ENCODE assay signal across 11 mouse cellular contexts in genomic region chr16:26901471-26901870, GRCm38 (mm10).
DNase-seq lines count a peak whose midpoint lies in the region; ATAC-seq and TF ChIP-seq lines count a peak whose summit lies in the region.
"Had no signal": no experiment of that assay in that cellular context is flagged by ENCODE, and none has a peak within 500 bp of the region (broad histone marks: within the 10 kb centered on the region; RNA-seq: fewer than 3 reads in every experiment).

No protein-coding gene starts in this region.

- no peaks in the 10 kb centered on the region for H3K4me1 ChIP-seq in hindbrain, embryonic 14.5 days (replicated peaks; ENCODE audit: control insufficient read depth, insufficient read depth, low read length)
- H3K4me1 ChIP-seq in hindbrain, embryonic 10.5 days (replicated peaks): no peaks in the 10 kb centered on the region
- no peaks in the 10 kb centered on the region for H3K4me1 ChIP-seq in midbrain, postnatal 0 days (ENCODE audit: insufficient read depth, low read length)
- H3K4me1 ChIP-seq in cerebellum, adult 2 months (ENCODE audit: control insufficient read depth, insufficient read depth, low read length): no peaks in the 10 kb centered on the region
- H3K4me1 ChIP-seq: liver, embryonic 13.5 days had no signal

- no peaks in the 10 kb centered on the region for H3K9me3 ChIP-seq in hindbrain, embryonic 14.5 days (ENCODE audit: control insufficient read depth, low read length)
- H3K9me3 ChIP-seq in hindbrain, embryonic 10.5 days: no peaks in the 10 kb centered on the region
- no peaks in the 10 kb centered on the region for H3K9me3 ChIP-seq in midbrain, postnatal 0 days (ENCODE audit: low read length)
- H3K9me3 ChIP-seq: liver, embryonic 13.5 days had no signal

- peak; percentile 41 for DNase-seq in hindbrain, embryonic 14.5 days (ENCODE audit: low spot score)
- DNase-seq in hindbrain, embryonic 10.5 days (ENCODE audit: low spot score): no peak
- peak; percentile 18 to 26 for DNase-seq in adrenal gland, adult 18-20 months (ENCODE audit: low spot score in 2 of 2)
- peak; percentile 5 for DNase-seq in embryo, embryonic 10 days (ENCODE audit: low spot score)
- DNase-seq in midbrain, postnatal 0 days (ENCODE audit: low spot score): peak; percentile 36
- DNase-seq in urinary bladder, postnatal 4 days (ENCODE audit: low spot score in 2 of 2): no peak
- no peak for DNase-seq in cerebellum, adult 2 months
- DNase-seq: kidney, adult 18-20 months; liver, embryonic 13.5 days had no signal

- H3K9ac ChIP-seq in hindbrain, embryonic 14.5 days: no peak overlapping the region
- no peak overlapping the region for H3K9ac ChIP-seq in midbrain, postnatal 0 days (replicated peaks; ENCODE audit: low read length, poor library complexity, severe bottlenecking)
- H3K9ac ChIP-seq: liver, embryonic 13.5 days had no signal

- TF ChIP-seq POLR2A in cerebellum, adult 2 months (IDR thresholded peaks at IDR 0.05; ENCODE audit: borderline replicate concordance, insufficient read depth, low read length): no peak

- no peak overlapping the region for H3K4me3 ChIP-seq in hindbrain, embryonic 14.5 days (replicated peaks; ENCODE audit: low read length)
- no peak overlapping the region for H3K4me3 ChIP-seq in hindbrain, embryonic 10.5 days
- no peak overlapping the region for H3K4me3 ChIP-seq in midbrain, postnatal 0 days (ENCODE audit: low read depth, low read length)
- H3K4me3 ChIP-seq in cerebellum, adult 2 months (replicated peaks; ENCODE audit: insufficient read depth, low read depth, low read length): no peak overlapping the region
- H3K4me3 ChIP-seq: liver, embryonic 13.5 days; myocyte had no signal

- WGBS in hindbrain, embryonic 14.5 days: 12% methylated on average over 4 of the region's 4 CpGs
- WGBS in hindbrain, embryonic 10.5 days: 35% methylated on average over 4 of the region's 4 CpGs
- 27% methylated on average over 4 of the region's 4 CpGs for WGBS in midbrain, postnatal 0 days
- 9% methylated on average over 4 of the region's 4 CpGs for WGBS in cerebellum, adult 2 months

- peak; percentile 65; the same call in 1 of the 2 replicates for ATAC-seq in hindbrain, embryonic 14.5 days (ENCODE audit: low FRiP score)
- ATAC-seq in midbrain, postnatal 0 days (ENCODE audit: low FRiP score): 0 out of 2 replicates have a peak, but pooled peaks have one; percentile 10
- no peak for ATAC-seq in erythroid progenitor cell, adult 5-6 weeks (replicated peaks; ENCODE audit: low FRiP score, poor library complexity, severe bottlenecking)

- no peaks in the 10 kb centered on the region for H3K27me3 ChIP-seq in hindbrain, embryonic 14.5 days (ENCODE audit: control insufficient read depth, insufficient read depth, low read length)
- H3K27me3 ChIP-seq in hindbrain, embryonic 10.5 days (ENCODE audit: insufficient read depth, poor library complexity, severe bottlenecking): no peaks in the 10 kb centered on the region
- no peaks in the 10 kb centered on the region for H3K27me3 ChIP-seq in midbrain, postnatal 0 days (ENCODE audit: insufficient read depth, low read length)
- H3K27me3 ChIP-seq in cerebellum, adult 2 months (ENCODE audit: control insufficient read depth, insufficient read depth, low read length): no peaks in the 10 kb centered on the region
- H3K27me3 ChIP-seq: liver, embryonic 13.5 days had no signal

- no peak for TF ChIP-seq CTCF in midbrain, postnatal 0 days (IDR thresholded peaks at IDR 0.05)
- no peak for TF ChIP-seq CTCF in cerebellum, adult 2 months (IDR thresholded peaks at IDR 0.05; ENCODE audit: borderline replicate concordance, insufficient read depth, low read depth, low read length)

- no peak overlapping the region; the same call in 1 of the 2 replicates for H3K4me2 ChIP-seq in hindbrain, embryonic 14.5 days (replicated peaks)
- no peak overlapping the region for H3K4me2 ChIP-seq in midbrain, postnatal 0 days (ENCODE audit: low read depth, low read length, poor library complexity, severe bottlenecking)
- H3K4me2 ChIP-seq: liver, embryonic 13.5 days had no signal

- no peaks in the 10 kb centered on the region for H3K36me3 ChIP-seq in hindbrain, embryonic 14.5 days (replicated peaks; ENCODE audit: control insufficient read depth, insufficient read depth)
- H3K36me3 ChIP-seq in hindbrain, embryonic 10.5 days: no peaks in the 10 kb centered on the region
- H3K36me3 ChIP-seq in midbrain, postnatal 0 days (ENCODE audit: insufficient read depth, low read length): no peaks in the 10 kb centered on the region
- H3K36me3 ChIP-seq: liver, embryonic 13.5 days had no signal

- H3K27ac ChIP-seq in hindbrain, embryonic 14.5 days: no peak overlapping the region
- H3K27ac ChIP-seq in hindbrain, embryonic 10.5 days: no peak overlapping the region
- no peak overlapping the region for H3K27ac ChIP-seq in midbrain, postnatal 0 days (ENCODE audit: low read depth, low read length)
- H3K27ac ChIP-seq in cerebellum, adult 2 months (ENCODE audit: insufficient read depth, low read length): no peak overlapping the region
- H3K27ac ChIP-seq: liver, embryonic 13.5 days had no signal

Comparison
In these comparisons a context has a peak if more than half of its experiments do, and no peak if none do; other contexts are left out.
1. DNase-seq: peak in hindbrain, embryonic 14.5 days (single experiment), adrenal gland, adult 18-20 months (2 of 2), embryo, embryonic 10 days (single experiment) and midbrain, postnatal 0 days (single experiment); none in hindbrain, embryonic 10.5 days (single experiment), urinary bladder, postnatal 4 days (0 of 2) and cerebellum, adult 2 months (0 of 2).